Mouse (Mus musculus): Measurements from ENCODE around the gene Tmem63b.

- TF ChIP-seq POLR2A (IDR thresholded peaks at IDR 0.05; ENCODE audit: borderline replicate concordance, control insufficient read depth, low read depth, low read length) (no peak), CTCF (IDR thresholded peaks at IDR 0.05; ENCODE audit: control insufficient read depth, insufficient read depth, low read length) (no peak)
Measured at GRCm38 (mm10) chr17:45698368-45698767, 11.7 kb upstream of the Tmem63b start.
